Mouse (Mus musculus): ENCODE data around the gene Gm44503. TPM values are rescaled to one million over a fixed set of nuclear protein-coding genes. Genes with fewer than 3 reads are reported as not detected.

Gene Gm44503
- polyA plus RNA-seq, 1 experiment = not detected

GRCm38 (mm10) chr9:73055441-73055911 is 96.8 kb downstream of the Gm44503 start:
- H3K79me2 ChIP-seq (ENCODE audit: control insufficient read depth, insufficient read depth) = no peaks in the 10 kb centered on the region
- no peak overlapping the region for H3ac ChIP-seq (ENCODE audit: control insufficient read depth, insufficient read length, low read depth)
- TF ChIP-seq MYOG (IDR thresholded peaks at IDR 0.05; ENCODE audit: control insufficient read depth, extremely low read depth, insufficient read length) = no peak
- TF ChIP-seq MAX (IDR thresholded peaks at IDR 0.05) = no peak
- no peak for TF ChIP-seq MYOD1 (IDR thresholded peaks at IDR 0.05; ENCODE audit: control insufficient read depth, insufficient read length, low read depth)
- TF ChIP-seq CTCF (IDR thresholded peaks at IDR 0.05; ENCODE audit: control insufficient read depth, insufficient read depth, insufficient read length) = no peak
- TF ChIP-seq FOSL1 (IDR thresholded peaks at IDR 0.05; ENCODE audit: insufficient read depth, low read length, poor library complexity, severe bottlenecking) = no peak
- TF ChIP-seq USF1 (IDR thresholded peaks at IDR 0.05; ENCODE audit: low read depth) = no peak
- no peaks in the 10 kb centered on the region for H3K36me3 ChIP-seq (ENCODE audit: control insufficient read depth, insufficient read depth)
- no peaks in the 10 kb centered on the region for H3K79me3 ChIP-seq (ENCODE audit: low read depth)
- no peak overlapping the region for H3K4me3 ChIP-seq (ENCODE audit: insufficient read depth, poor library complexity, severe bottlenecking)
- peaks cover 12% of the 10 kb centered on the region for H3K27me3 ChIP-seq (ENCODE audit: control insufficient read depth, insufficient read depth, insufficient read length)

GRCm38 (mm10) chr9:73059224-73059623 is 100.6 kb downstream of the Gm44503 start:
- Histone ChIP-seq H3K27me3 (ENCODE audit: control insufficient read depth, insufficient read depth, insufficient read length) (peaks cover 9% of the 10 kb centered on the region), H3K79me2 (ENCODE audit: control insufficient read depth, insufficient read depth) (no peaks in the 10 kb centered on the region), H3K79me3 (ENCODE audit: low read depth) (no peaks in the 10 kb centered on the region), H3ac (ENCODE audit: control insufficient read depth, insufficient read length, low read depth) (no peak overlapping the region), H3K4me3 (ENCODE audit: insufficient read depth, poor library complexity, severe bottlenecking) (no peak overlapping the region), H3K36me3 (ENCODE audit: control insufficient read depth, insufficient read depth) (no peaks in the 10 kb centered on the region)
- no peak for TF ChIP-seq CTCF (IDR thresholded peaks at IDR 0.05; ENCODE audit: control insufficient read depth, insufficient read depth, insufficient read length)

- TF ChIP-seq MYOG (IDR thresholded peaks at IDR 0.05; ENCODE audit: control insufficient read depth, extremely low read depth, insufficient read length) = no peak
- TF ChIP-seq MAX (IDR thresholded peaks at IDR 0.05) = no peak
- no peak for TF ChIP-seq CEBPB (IDR thresholded peaks at IDR 0.05; ENCODE audit: low read depth)
- no peak for TF ChIP-seq USF1 (IDR thresholded peaks at IDR 0.05; ENCODE audit: low read depth)
- Histone ChIP-seq H3K79me2 (ENCODE audit: control insufficient read depth, insufficient read depth) (no peaks in the 10 kb centered on the region), H3K79me3 (ENCODE audit: low read depth) (no peaks in the 10 kb centered on the region), H3K36me3 (ENCODE audit: control insufficient read depth, insufficient read depth) (no peaks in the 10 kb centered on the region), H3K4me3 (ENCODE audit: insufficient read depth, poor library complexity, severe bottlenecking) (no peak overlapping the region), H3ac (ENCODE audit: control insufficient read depth, insufficient read length, low read depth) (no peak overlapping the region), H3K27me3 (ENCODE audit: control insufficient read depth, insufficient read depth, insufficient read length) (peaks cover 6% of the 10 kb centered on the region)
These were observed 105.1 kb downstream of the Gm44503 start for GRCm38 (mm10) chr9:73063621-73064290.

Small RNAs within 50 kb of the gene (microRNA-seq; reads per million reads assigned to microRNA genes)
- not detected for gene Gm27353 (ENCODE audit: borderline microRNAs expressed)

Other genes with a start within 250 kb of the Gm44503 start
- 0.59 TPM for gene Prtg, start 152.0 kb upstream of the Gm44503 start, polyA plus RNA-seq (2012; fragmentation: generic; extraction: Trizol)
- 0.04 TPM for gene Pygo1, start 33.2 kb upstream of the Gm44503 start, polyA plus RNA-seq (2012; fragmentation: generic; extraction: Trizol)
- gene Dyx1c1, start 67 bp upstream of the Gm44503 start, polyA plus RNA-seq (2012; fragmentation: generic; extraction: Trizol) = 0.02 TPM
- 1.8 TPM for gene Ccpg1os, start 26.5 kb downstream of the Gm44503 start, polyA plus RNA-seq (2012; fragmentation: generic; extraction: Trizol)
- gene Ccpg1, start 26.6 kb downstream of the Gm44503 start, polyA plus RNA-seq (2012; fragmentation: generic; extraction: Trizol) = 3.5 TPM
- gene Pigb, start 81.5 kb downstream of the Gm44503 start, polyA plus RNA-seq (2012; fragmentation: generic; extraction: Trizol) = 5.9 TPM
- gene Rab27a, start 86.0 kb downstream of the Gm44503 start, polyA plus RNA-seq (2012; fragmentation: generic; extraction: Trizol) = 0.06 TPM
- not detected for gene Khdc3, start 143.0 kb downstream of the Gm44503 start, polyA plus RNA-seq (2012; fragmentation: generic; extraction: Trizol)
- not detected for gene Gm20509, start 143.6 kb downstream of the Gm44503 start, polyA plus RNA-seq (2012; fragmentation: generic; extraction: Trizol)
- gene Rsl24d1, start 154.6 kb downstream of the Gm44503 start, polyA plus RNA-seq (2012; fragmentation: generic; extraction: Trizol) = 62.5 TPM

Measured in C2C12 (cell line).